30 mouse cellular contexts compared by ENCODE assay signal in the genomic region with DNA sequence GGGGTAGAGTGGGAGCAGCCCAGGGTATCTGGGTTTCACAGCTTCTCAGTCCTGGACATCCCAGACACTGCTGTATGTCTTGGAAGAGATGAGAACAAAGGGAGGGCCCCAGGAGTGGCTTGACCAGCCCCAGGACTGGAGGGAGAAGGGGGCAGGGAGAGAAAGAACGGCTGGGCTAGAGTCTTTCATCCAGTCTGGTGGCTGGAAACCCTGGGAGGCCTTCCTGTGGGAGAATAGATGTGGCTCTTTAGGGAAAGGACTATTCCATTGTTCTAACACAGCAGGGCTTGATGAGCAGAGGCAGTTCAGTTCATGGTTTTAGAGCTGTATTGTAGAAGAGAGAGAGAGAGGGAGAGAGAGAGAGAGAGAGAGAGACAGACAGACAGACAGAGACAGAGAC.
DNase-seq lines count a peak whose midpoint lies in the region; ATAC-seq lines count a peak whose summit lies in the region.
"Had no signal": no experiment of that assay in that cellular context is flagged by ENCODE, and none has a peak within 500 bp of the region (broad histone marks: within the 10 kb centered on the region; RNA-seq: fewer than 3 reads in every experiment).

No protein-coding gene starts in this region.

- no peak overlapping the region for H3K4me3 ChIP-seq in forebrain, embryonic 12.5 days (replicated peaks)
- H3K4me3 ChIP-seq in forebrain, embryonic 16.5 days (replicated peaks; ENCODE audit: low read length), result no peak overlapping the region
- H3K4me3 ChIP-seq in midbrain, embryonic 13.5 days (replicated peaks), result no peak overlapping the region
- H3K4me3 ChIP-seq in midbrain, embryonic 14.5 days (replicated peaks; ENCODE audit: low read depth, low read length), result no peak overlapping the region
- H3K4me3 ChIP-seq: embryonic facial prominence, embryonic 12.5 days; heart, adult 2 months; heart, embryonic 12.5 days; intestine, embryonic 15.5 days; layer of hippocampus, adult 2 months; limb, embryonic 13.5 days; lung, embryonic 15.5 days; midbrain, embryonic 12.5 days had no signal

- no peak overlapping the region for H3K27ac ChIP-seq in forebrain, embryonic 12.5 days
- H3K27ac ChIP-seq in forebrain, embryonic 16.5 days (ENCODE audit: low read length), result no peak overlapping the region
- no peak overlapping the region for H3K27ac ChIP-seq in midbrain, embryonic 13.5 days
- H3K27ac ChIP-seq in midbrain, embryonic 14.5 days (replicated peaks; ENCODE audit: low read depth, low read length), result no peak overlapping the region
- H3K27ac ChIP-seq: embryonic facial prominence, embryonic 12.5 days; heart, adult 2 months; hindbrain, postnatal 0 days; intestine, embryonic 15.5 days; layer of hippocampus, adult 2 months; limb, embryonic 13.5 days; lung, embryonic 15.5 days; midbrain, embryonic 12.5 days; stomach, postnatal 0 days had no signal

- peaks cover 5% of the 10 kb centered on the region; the same call in 1 of the 2 replicates for H3K27me3 ChIP-seq in forebrain, embryonic 12.5 days
- no peaks in the 10 kb centered on the region for H3K27me3 ChIP-seq in forebrain, embryonic 16.5 days (replicated peaks; ENCODE audit: control insufficient read depth, insufficient read depth, low read length)
- no peaks in the 10 kb centered on the region for H3K27me3 ChIP-seq in midbrain, embryonic 13.5 days
- H3K27me3 ChIP-seq in midbrain, embryonic 14.5 days (ENCODE audit: control insufficient read depth, insufficient read depth, low read length), result no peaks in the 10 kb centered on the region
- H3K27me3 ChIP-seq: embryonic facial prominence, embryonic 12.5 days; heart, embryonic 12.5 days; intestine, embryonic 15.5 days; limb, embryonic 13.5 days; lung, embryonic 15.5 days; midbrain, embryonic 12.5 days; Patski had no signal

- H3K4me1 ChIP-seq in forebrain, embryonic 12.5 days, result 0 out of 2 replicates have a peak, but pooled peaks cover 2% of the 10 kb centered on the region
- no peaks in the 10 kb centered on the region for H3K4me1 ChIP-seq in forebrain, embryonic 16.5 days (replicated peaks; ENCODE audit: control insufficient read depth, insufficient read depth, low read length)
- H3K4me1 ChIP-seq in midbrain, embryonic 13.5 days (replicated peaks), result no peaks in the 10 kb centered on the region
- H3K4me1 ChIP-seq in midbrain, embryonic 14.5 days (ENCODE audit: control insufficient read depth, insufficient read depth, low read length), result no peaks in the 10 kb centered on the region
- H3K4me1 ChIP-seq: embryonic facial prominence, embryonic 12.5 days; heart, embryonic 12.5 days; intestine, embryonic 15.5 days; limb, embryonic 13.5 days; lung, embryonic 15.5 days; midbrain, embryonic 12.5 days had no signal

- 10% methylated on average over 1 of the region's 1 CpGs for WGBS in forebrain, embryonic 12.5 days
- WGBS in forebrain, embryonic 16.5 days, result 8% methylated on average over 1 of the region's 1 CpGs
- 0% methylated on average over 1 of the region's 1 CpGs for WGBS in midbrain, embryonic 13.5 days
- 0% methylated on average over 1 of the region's 1 CpGs for WGBS in midbrain, embryonic 14.5 days

- ATAC-seq in forebrain, embryonic 12.5 days (ENCODE audit: low FRiP score), result peak; percentile 36; the same call in 1 of the 2 replicates
- ATAC-seq in forebrain, embryonic 16.5 days, result no peak
- peak; percentile 52; the same call in 1 of the 2 replicates for ATAC-seq in midbrain, embryonic 13.5 days
- no peak; the same call in 1 of the 2 replicates for ATAC-seq in midbrain, embryonic 14.5 days (ENCODE audit: low FRiP score, low TSS enrichment)
- ATAC-seq: hindbrain, postnatal 0 days; intestine, embryonic 15.5 days; Patski had no signal

- DNase-seq in midbrain, embryonic 14.5 days, result no peak
- DNase-seq in ZHBTc4 (ENCODE audit: low read depth, low spot score) (peak; percentile 70), MN1 (ENCODE audit: low spot score) (no peak)
- DNase-seq: adrenal gland, adult 2 months; adrenal gland, postnatal 36 days; B cell, adult 2 months; cerebellum, adult 18-20 months; cerebellum, postnatal 10 days; heart, adult 2 months; heart, postnatal 4 days; kidney, adult 2 months; kidney, postnatal 36 days; right cerebral cortex, postnatal 4 days; thymus, adult 2 months; thymus, postnatal 36 days had no signal

- no peak overlapping the region for H3K9ac ChIP-seq in forebrain, embryonic 12.5 days
- no peak overlapping the region for H3K9ac ChIP-seq in forebrain, embryonic 16.5 days (replicated peaks; ENCODE audit: low read depth, low read length)
- no peak overlapping the region for H3K9ac ChIP-seq in midbrain, embryonic 13.5 days (replicated peaks)
- no peak overlapping the region for H3K9ac ChIP-seq in midbrain, embryonic 14.5 days (replicated peaks; ENCODE audit: low read length)
- H3K9ac ChIP-seq: embryonic facial prominence, embryonic 12.5 days; heart, embryonic 12.5 days; intestine, embryonic 15.5 days; limb, embryonic 13.5 days; lung, embryonic 15.5 days; midbrain, embryonic 12.5 days had no signal

- no peaks in the 10 kb centered on the region for H3K36me3 ChIP-seq in forebrain, embryonic 12.5 days (replicated peaks)
- no peaks in the 10 kb centered on the region for H3K36me3 ChIP-seq in forebrain, embryonic 16.5 days (ENCODE audit: control insufficient read depth, insufficient read depth)
- no peaks in the 10 kb centered on the region for H3K36me3 ChIP-seq in midbrain, embryonic 13.5 days
- H3K36me3 ChIP-seq in midbrain, embryonic 14.5 days (ENCODE audit: control insufficient read depth, insufficient read depth, low read length), result no peaks in the 10 kb centered on the region
- H3K36me3 ChIP-seq: embryonic facial prominence, embryonic 12.5 days; G1E; heart, embryonic 12.5 days; intestine, embryonic 15.5 days; limb, embryonic 13.5 days; lung, embryonic 15.5 days; midbrain, embryonic 12.5 days had no signal

- H3K4me2 ChIP-seq in forebrain, embryonic 12.5 days, result no peak overlapping the region
- H3K4me2 ChIP-seq in forebrain, embryonic 16.5 days (ENCODE audit: low read length), result no peak overlapping the region
- H3K4me2 ChIP-seq in midbrain, embryonic 13.5 days (replicated peaks), result no peak overlapping the region
- no peak overlapping the region for H3K4me2 ChIP-seq in midbrain, embryonic 14.5 days (ENCODE audit: low read length)
- H3K4me2 ChIP-seq: embryonic facial prominence, embryonic 12.5 days; heart, embryonic 12.5 days; intestine, embryonic 15.5 days; limb, embryonic 13.5 days; liver, embryonic 11.5 days; lung, embryonic 15.5 days; midbrain, embryonic 12.5 days had no signal

- no peaks in the 10 kb centered on the region for H3K9me3 ChIP-seq in forebrain, embryonic 12.5 days
- H3K9me3 ChIP-seq in forebrain, embryonic 16.5 days (ENCODE audit: control insufficient read depth, low read length), result no peaks in the 10 kb centered on the region
- H3K9me3 ChIP-seq in midbrain, embryonic 13.5 days, result no peaks in the 10 kb centered on the region
- H3K9me3 ChIP-seq in midbrain, embryonic 14.5 days (ENCODE audit: control insufficient read depth, low read length), result no peaks in the 10 kb centered on the region
- H3K9me3 ChIP-seq: embryonic facial prominence, embryonic 12.5 days; G1E; heart, embryonic 12.5 days; intestine, embryonic 15.5 days; limb, embryonic 13.5 days; lung, embryonic 15.5 days; midbrain, embryonic 12.5 days had no signal

Comparison
In these comparisons a context has a peak if more than half of its experiments do, and no peak if none do; other contexts are left out.
1. ATAC-seq: peak in forebrain, embryonic 12.5 days (single experiment) and midbrain, embryonic 13.5 days (single experiment); none in forebrain, embryonic 16.5 days (single experiment) and midbrain, embryonic 14.5 days (single experiment).